Mouse (Mus musculus): ENCODE data around the gene Dbt.

DNA sequence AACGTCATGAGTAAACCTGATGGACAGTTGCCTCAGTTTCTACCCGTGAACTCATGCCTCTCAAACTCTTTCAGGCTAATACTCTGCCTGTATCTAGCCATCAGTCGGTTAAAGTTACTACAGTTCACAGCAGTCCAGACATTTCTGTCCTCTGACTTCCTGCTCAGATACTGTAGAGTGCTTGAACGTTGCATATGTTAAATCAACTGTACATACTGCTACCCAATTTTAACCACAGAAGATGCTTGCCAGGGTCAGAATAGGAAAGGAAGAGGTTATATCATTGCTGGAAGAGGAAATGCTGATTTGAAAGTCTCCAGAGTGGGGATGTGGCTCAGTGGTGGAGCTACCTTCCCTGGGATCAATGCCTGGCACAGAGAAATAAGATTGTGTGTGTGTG, 29.6 kb upstream of the Dbt start:
- TF ChIP-seq GATA1 (IDR thresholded peaks at IDR 0.05; ENCODE audit: borderline replicate concordance, low read length) (no peak), FLI1 (IDR thresholded peaks at IDR 0.05; ENCODE audit: low read length) (no peak)

All from megakaryocyte, embryonic 14.5 days (primary cell).